Mouse (Mus musculus): ENCODE data around the gene Opcml.

Gene Opcml

GRCm38 (mm10) chr9:28420808-28421207 lies 630.2 kb downstream of the Opcml start:
- no peak for DNase-seq (ENCODE audit: low read depth, low spot score)

- no peak for DNase-seq (ENCODE audit: low read depth, low spot score)
These were observed 632.8 kb downstream of the Opcml start for GRCm38 (mm10) chr9:28423407-28423806.

GRCm38 (mm10) chr9:28432159-28432558 lies 641.6 kb downstream of the Opcml start:
- DNase-seq (ENCODE audit: low read depth, low spot score) = no peak

- no peak for DNase-seq (ENCODE audit: low read depth, low spot score)
These were observed 648.2 kb downstream of the Opcml start for GRCm38 (mm10) chr9:28438752-28439151.

GRCm38 (mm10) chr9:28439433-28440191 lies 649.0 kb downstream of the Opcml start:
- no peak for DNase-seq (ENCODE audit: low read depth, low spot score)

GRCm38 (mm10) chr9:28440192-28440795 lies 649.7 kb downstream of the Opcml start:
- no peak for DNase-seq (ENCODE audit: low read depth, low spot score)

- DNase-seq (ENCODE audit: low read depth, low spot score) = no peak
These were observed 653.9 kb downstream of the Opcml start for GRCm38 (mm10) chr9:28444485-28444884.

- no peak for DNase-seq (ENCODE audit: low read depth, low spot score)
These were observed 654.4 kb downstream of the Opcml start for GRCm38 (mm10) chr9:28444972-28445371.

- no peak for DNase-seq (ENCODE audit: low read depth, low spot score)
These were observed 655.3 kb downstream of the Opcml start for GRCm38 (mm10) chr9:28445863-28446262.

- DNase-seq (ENCODE audit: low read depth, low spot score) = no peak
These were observed 655.9 kb downstream of the Opcml start for GRCm38 (mm10) chr9:28446278-28447064.

GRCm38 (mm10) chr9:28452509-28452908 lies 661.9 kb downstream of the Opcml start:
- no peak for DNase-seq (ENCODE audit: low read depth, low spot score)

GRCm38 (mm10) chr9:28453062-28453461 lies 662.5 kb downstream of the Opcml start:
- DNase-seq (ENCODE audit: low read depth, low spot score) = no peak

GRCm38 (mm10) chr9:28457982-28458770 lies 667.6 kb downstream of the Opcml start:
- no peak for DNase-seq (ENCODE audit: low read depth, low spot score)

GRCm38 (mm10) chr9:28463622-28464021 lies 673.0 kb downstream of the Opcml start:
- no peak for DNase-seq (ENCODE audit: low read depth, low spot score)

- DNase-seq (ENCODE audit: low read depth, low spot score) = no peak
These were observed 678.8 kb downstream of the Opcml start for GRCm38 (mm10) chr9:28469419-28469818.

GRCm38 (mm10) chr9:28471501-28471900 lies 680.9 kb downstream of the Opcml start:
- DNase-seq (ENCODE audit: low read depth, low spot score) = no peak

GRCm38 (mm10) chr9:28474586-28474985 lies 684.0 kb downstream of the Opcml start:
- no peak for DNase-seq (ENCODE audit: low read depth, low spot score)

GRCm38 (mm10) chr9:28481261-28481660 lies 690.7 kb downstream of the Opcml start:
- DNase-seq (ENCODE audit: low read depth, low spot score) = no peak

GRCm38 (mm10) chr9:28488499-28488898 lies 697.9 kb downstream of the Opcml start:
- DNase-seq (ENCODE audit: low read depth, low spot score) = no peak

- no peak for DNase-seq (ENCODE audit: low read depth, low spot score)
These were observed 699.3 kb downstream of the Opcml start for GRCm38 (mm10) chr9:28489828-28490227.

- no peak for DNase-seq (ENCODE audit: low read depth, low spot score)
These were observed 699.8 kb downstream of the Opcml start for GRCm38 (mm10) chr9:28490410-28490809.

All from ZHBTc4 (cell line).